Mouse (Mus musculus) cerebellum, postnatal 4 days (tissue): Measurements from ENCODE around the gene Wipf3.

Source experiments
- DNase-seq, 2 experiments: peaks; one replicate each; pipeline ENCODE4 v3.0.0; 2022; ENCODE audit warnings: low spot score in 2 of 2, mixed read lengths in 1 of 2

Wipf3 gene

DNA sequence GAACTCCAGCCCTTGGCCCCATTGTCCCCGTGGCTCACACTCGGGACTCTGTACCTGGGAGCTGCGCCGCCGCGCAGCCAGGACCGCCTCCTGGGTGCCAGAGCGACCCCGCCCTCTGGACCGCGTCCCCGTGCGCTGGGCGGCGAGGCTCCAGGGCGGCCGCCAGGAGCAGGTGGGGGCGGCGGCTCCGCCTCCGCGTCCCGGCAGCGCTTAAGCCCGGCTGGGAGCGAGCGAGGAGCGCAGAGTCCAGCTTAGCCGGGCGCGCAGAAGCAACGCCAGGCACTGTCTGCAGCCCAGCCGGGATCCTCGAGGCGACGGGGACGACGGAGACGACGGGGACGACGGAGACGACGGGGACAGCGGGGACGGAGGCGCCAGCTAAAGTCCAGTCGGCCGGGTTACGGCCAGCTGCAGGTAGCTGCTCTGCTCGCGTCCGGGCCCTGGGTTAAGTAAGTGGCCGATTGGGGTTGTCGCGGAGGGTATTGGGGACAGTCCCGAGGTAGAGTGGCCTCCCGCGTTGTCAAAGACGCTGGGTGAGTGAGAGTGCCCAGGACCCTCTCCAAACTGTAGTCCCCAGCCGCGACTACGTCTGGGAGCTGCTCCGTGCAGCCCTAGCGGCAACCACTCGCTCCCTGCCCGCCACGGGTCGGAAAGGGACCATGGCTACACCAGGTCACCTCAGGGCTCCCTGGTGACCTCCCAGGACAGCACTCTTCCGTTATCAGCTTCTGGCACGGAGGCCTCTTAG lies at the start of gene Wipf3:
Wipf3 (plus strand) TSS at position 157 of the 748 bp plus-strand sequence.
- peak in 1 of 2 experiments; percentile 37 for DNase-seq

DNA sequence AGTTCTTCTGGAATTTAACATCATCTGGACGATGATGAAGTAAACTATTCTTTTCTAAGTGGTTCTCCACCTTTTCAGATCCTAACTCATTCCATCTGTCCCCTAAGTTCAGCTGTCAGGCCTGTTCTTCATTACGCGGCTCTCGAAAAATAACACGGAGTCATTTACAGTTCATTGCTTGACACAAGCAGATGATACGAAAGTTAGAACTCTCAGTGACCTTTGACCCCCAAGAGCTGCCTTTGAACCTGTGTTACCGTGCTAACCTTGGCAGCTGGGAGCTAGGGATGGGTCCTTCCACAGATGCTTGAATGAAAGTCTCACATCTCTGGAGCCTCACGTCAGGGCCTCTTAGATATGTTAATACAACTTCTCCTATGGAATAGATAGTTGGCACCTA lies 46.8 kb upstream of the Wipf3 start:
- no peak for DNase-seq

DNA sequence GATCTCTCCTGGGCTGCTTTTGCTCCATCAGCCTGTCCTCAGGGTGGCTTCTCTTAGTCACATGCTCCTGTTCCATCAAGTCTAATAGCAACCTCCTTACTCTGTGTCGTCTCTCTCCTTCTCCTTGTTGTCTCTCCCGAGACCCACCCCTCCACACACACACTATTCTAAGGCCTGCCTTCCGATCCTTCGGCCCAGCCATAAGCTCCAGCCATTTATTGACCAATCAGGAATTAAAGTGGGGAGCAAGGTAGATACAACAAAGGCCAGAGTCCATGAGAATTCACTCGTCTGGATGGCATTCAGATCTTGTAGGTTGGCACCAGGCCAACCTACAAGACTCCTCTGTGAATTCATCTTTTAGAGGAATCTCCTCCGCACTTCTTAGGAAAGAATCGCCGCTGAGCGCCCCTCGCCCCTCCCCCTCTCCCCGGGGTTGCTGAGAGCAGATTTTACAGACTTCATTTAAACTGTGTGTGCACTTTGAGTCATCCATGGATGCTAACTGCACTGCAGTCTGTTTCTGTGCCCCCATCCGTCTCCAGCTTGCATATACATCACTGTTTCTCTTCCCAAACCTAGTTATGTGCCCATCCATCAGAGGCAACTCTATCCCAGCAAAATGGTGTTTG lies 45.4 kb upstream of the Wipf3 start:
- no peak for DNase-seq

DNA sequence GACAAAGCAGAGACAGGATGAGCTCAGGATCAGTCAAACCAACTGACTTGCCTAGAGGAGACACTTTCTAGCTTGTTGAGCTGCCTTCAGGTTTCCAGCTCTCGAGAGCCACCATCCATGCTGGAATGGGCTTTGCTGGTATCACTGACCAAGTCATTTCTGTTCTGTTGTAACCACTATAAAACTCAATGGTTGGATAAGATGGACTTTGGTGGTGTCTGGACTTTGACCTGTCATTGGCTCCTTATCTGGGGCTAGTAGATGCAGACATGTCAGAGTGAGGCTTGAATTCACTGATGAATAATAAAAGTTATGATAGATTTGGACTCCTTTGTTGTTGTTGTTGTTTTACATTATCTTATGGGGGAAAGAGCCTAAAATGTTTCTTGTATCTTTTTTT lies 44.6 kb upstream of the Wipf3 start:
- no peak for DNase-seq

DNA sequence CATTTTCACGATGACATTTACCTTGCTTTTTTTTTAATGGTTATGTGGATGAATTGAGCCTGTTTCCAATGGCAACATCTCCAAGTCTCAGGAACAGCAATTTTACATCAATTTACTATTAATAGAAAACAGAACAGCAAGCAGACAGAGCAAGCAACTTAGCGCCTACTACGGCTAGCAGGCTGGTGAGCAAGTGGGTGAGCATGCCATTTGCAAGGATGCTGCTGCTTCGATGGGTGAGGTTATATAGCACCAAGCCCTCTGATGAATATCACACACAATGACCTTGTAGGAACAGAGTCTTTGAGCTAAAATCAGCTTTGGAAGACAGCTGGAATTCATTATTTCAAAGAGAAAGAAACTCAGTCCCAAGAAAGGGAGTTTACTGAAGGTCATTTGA lies 43.0 kb upstream of the Wipf3 start:
- no peak for DNase-seq

DNA sequence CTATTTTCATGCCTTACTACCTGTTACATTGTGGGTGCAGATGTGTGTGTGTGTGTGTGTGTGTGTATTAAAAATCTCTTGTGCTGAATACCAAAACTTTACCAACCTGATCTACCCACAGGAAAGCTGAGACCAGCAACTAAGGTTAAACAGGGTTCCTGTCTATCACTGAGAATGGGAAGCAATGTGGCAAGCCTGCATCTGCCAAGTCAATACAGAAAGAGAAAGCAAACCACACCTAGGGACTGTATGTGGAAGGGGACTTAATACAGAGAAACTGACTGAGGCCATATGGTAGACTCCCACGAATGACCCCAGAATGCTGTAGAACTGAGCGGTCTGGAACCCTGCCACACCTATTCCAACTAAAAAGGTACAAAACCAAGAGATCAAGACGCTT lies 42.4 kb upstream of the Wipf3 start:
- no peak for DNase-seq

DNA sequence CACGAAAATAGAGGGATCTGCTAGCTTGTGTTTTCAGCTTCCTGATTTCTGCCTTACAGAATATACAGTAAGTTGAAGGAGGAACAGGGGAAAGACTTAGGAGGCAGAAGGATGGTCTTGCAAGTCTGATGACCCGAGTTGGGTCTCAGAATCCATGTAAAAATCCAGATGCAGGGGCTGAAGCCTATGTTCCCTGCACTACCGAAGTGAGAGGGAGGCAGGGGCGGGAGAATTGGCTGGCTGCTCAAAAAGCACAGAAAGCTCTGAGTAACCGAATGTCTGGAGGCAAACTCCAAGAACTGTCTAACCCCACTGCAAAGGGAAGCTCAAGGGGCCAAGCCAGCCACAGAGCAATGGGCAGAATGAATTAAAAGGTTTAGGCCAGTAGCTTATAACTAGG lies 41.7 kb upstream of the Wipf3 start:
- DNase-seq: no peak

DNA sequence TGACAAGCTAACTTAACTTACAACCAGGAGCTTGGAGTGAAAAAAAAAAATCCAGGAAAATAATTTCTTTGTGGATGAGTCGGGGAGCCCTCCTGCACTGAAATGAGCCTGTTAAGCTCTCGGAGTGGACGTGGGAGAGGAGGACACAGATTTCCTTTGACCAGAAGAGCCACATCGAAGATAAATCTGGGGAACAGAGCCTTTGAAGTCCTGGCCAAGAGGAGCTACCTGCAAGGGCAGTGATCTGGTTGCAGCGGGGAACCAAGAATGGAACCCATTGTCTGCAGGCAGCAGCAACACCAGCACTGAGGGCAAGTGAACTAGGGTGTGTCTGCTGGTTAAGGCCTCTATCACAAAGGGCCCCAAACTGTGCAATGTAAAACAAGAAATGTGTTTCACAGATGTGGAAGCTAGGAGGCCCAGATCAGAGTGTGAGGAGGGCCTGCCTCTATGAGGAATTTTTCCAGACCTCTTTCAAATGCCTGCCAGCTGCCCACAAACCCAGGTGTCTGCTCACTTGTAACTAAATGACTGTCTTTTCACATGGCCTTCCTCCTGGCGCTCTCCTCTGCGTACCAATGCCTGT lies 40.6 kb upstream of the Wipf3 start:
- DNase-seq: no peak

DNA sequence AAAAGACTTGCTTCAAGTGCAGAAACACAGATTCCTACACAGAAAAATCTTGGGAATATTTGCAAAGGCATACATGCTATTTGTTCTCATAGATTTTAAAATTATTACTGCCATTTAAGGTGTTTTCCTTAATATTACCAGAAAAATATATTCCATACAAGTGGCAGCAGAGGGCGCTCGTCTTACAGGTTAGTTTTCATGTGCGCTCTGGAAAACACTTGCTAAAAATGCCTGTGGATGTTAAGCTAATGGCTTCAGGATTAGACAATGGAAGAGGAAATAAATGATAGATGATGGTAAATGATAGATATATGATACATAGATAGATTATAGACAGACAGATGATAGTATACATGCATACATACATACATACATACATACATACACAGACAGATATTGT lies 37.6 kb upstream of the Wipf3 start:
- DNase-seq: peak; percentile 36 to 53

DNA sequence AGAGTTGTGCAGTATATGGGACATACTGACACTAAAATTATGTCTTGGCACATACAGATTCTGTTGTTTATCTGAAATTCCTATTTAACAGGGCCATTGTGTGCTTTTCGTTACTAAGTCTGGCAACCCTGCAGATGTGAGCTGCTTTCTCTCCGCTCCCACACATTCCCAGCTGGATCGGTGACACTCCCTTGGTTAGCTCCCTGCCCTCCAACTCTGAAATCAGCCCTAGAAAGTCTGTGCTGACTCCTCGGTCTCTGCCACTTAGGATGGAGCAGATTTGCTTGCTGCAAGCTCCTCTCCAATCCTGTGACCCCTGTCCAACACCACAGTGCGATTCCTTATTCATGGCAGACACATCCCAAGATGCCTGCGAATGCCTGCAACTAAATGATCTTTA lies 35.5 kb upstream of the Wipf3 start:
- no peak for DNase-seq

DNA sequence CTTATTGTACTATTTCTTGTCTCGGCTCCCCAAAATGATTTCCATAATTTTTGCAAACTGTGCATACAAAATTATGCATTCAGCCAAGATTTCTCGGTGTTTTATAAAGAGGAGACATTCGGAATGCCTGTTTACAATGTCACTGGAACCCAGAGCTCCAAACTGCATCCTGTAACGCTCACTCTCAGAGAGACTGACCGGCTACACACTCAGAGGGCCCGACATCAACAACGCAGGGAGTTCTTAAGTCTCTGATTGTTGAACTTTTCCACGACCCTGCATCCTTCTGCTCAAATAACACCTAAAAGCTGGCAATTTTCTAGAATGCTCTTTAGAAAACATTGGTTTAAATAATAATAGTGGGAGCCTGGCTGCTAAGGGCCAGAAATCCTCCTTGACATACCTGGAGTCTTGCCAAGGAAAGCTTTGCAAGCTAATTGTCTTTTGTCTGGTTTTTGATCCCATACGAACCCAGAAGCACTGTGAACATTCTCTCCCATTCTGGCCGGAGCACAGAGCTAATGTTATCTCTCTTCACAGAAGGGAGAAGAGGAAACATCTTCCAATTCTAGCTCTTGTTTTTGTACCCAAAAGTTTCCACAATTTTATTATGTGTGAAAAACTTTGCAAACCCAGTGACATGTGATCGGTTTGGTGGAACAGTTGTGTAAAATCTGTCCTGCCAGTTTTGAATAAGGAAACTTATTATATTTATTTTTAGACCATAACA lies 30.0 kb upstream of the Wipf3 start:
- no peak for DNase-seq

DNA sequence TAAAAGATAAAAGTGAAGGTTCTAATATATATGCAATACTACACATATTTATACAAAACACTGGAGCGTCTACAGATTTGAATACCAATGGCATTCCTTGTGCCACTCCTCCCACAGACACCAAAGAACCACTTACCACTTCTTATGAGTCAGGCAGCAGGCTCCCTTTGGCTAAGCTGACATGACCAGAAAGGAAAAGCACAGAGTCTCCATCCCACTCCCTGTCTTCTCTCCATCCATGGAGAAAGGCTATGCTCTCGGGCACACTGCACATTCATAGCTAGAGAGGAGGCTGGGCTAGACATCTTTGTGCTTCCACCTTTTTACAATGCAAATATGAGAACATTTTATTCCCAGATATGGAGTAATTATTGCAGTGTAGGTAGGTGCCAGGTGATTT lies 27.9 kb upstream of the Wipf3 start:
- no peak for DNase-seq

DNA sequence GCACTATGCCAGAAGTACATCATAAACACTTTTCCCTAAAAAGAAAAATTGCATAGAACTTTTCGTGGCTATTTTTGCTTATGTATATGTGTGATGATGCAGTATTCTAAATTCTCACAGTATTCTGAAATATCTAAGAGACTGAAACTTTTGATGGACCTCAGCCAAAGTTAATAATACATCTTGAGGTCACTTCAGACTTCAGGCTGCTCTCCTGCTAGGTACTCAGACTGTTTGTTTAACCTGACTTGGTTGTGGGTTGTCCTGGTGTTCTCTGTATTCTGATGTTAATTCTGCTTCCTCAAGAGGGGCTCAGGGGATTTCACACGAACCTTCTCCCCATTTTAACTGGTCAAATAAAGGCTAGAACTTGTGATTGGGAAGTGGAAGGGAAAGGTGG lies 24.5 kb upstream of the Wipf3 start:
- DNase-seq: no peak

DNA sequence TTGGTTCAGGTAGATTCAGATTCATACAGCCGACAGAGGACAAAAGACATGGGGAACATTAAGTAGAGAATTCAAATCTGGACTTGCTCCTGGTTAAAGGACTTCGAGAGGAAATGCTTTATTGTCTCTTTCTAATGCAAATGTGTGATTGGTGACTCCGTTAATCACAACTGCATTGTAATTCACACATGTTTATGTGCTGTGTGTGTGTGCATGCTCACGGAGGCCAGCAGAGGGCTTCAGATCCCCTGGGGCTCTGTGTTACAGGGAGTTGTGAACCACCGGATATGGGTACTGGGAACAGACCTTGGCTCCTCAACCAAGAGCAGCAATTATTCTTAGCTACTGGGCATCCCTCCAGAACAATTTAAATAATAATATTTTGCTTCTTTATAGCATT lies 23.3 kb upstream of the Wipf3 start:
- DNase-seq: no peak

DNA sequence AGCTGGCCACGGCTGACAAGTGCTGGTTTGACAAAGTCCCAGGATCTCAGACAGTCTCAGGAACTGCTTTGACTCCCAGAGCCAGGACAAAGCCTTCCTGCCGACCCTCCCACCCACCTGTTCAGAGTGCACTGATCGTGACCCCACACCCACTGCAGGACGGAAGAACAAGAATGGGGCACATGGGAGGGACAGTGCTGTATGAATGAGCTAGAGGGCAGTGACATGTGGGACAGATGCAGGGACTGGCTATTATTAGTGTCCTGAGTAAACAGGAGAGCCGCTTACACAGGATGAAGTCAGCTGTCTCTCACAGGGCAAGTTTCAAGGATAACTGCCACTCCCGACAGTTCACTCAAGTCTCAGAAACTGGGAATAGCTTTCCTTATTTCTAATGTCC lies 20.1 kb upstream of the Wipf3 start:
- no peak for DNase-seq

DNA sequence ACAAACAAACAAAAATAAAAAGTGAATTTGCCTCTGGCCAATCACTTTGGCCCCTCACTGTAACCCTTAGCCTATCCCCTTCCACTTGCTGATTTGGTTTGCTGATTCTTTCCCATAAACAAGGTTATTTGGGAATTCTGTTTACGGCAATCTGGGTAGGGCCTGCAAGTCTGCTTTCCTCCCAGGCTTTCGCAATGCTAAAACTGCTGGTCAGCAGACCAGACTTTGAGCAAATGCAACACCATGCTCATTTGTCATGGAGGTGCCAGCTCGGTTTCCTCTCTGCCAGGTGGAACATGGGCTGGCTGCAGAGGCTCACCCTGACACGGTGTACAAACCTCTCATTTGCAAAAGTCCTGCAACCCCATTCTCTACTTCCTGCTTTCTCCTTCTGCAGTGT lies 19.0 kb upstream of the Wipf3 start:
- no peak for DNase-seq

DNA sequence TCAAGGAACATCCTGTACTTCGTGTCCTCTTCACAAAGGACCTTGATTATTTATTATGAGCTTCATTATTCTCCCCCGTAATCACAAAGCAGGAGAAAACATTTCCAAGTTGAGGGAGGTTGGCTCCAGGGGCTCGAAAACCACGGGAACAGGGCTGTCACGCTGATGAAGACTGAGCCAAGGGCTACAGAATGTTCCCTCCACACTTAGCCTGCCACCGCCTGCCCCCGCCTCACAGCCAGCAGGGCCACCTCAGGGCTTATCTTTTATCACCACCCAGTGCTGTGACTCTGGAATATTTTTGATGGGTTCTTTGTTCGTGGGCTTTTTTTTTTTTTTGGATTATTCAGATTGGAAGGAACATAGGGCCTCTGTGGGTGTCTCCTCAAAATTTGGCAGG lies 17.8 kb upstream of the Wipf3 start:
- DNase-seq: no peak

DNA sequence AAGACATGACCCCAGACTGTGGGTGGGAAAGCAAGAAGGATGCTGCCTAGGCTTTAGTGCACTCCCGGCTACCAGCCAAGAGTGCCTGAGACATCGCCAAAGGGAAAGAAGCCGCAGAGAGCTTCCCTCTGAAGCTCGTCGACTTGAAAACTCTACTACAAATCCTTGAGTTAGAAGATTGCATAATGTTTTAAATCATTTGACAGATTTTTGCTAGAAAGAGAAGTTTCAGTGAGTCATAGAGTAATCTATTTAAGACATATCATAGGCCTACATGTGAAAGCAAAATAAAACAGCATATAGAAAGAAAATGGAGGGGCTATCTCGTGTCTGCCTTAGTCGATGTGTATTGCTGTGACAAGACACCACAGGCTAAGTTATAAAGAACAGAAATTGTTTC lies 16.5 kb upstream of the Wipf3 start:
- no peak for DNase-seq

DNA sequence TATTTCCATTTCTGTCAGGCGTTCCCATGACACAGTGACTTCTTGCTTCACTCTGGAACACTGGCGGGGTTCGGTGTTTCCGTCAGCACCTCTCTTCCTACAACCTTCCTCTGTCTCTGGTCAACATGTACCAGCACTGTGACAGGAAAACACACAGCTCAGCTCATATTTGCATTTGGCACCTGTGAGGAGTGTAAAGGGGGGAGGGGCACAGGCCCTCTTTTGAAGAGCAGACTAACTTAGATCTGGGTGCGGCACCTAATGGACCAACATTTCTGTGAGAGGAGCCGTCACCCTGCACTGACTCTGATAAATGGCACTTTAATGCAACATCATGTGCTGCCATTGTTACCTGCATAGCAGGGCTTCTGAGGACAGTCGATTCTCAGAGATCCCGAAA lies 4.2 kb upstream of the Wipf3 start:
- DNase-seq: no peak

DNA sequence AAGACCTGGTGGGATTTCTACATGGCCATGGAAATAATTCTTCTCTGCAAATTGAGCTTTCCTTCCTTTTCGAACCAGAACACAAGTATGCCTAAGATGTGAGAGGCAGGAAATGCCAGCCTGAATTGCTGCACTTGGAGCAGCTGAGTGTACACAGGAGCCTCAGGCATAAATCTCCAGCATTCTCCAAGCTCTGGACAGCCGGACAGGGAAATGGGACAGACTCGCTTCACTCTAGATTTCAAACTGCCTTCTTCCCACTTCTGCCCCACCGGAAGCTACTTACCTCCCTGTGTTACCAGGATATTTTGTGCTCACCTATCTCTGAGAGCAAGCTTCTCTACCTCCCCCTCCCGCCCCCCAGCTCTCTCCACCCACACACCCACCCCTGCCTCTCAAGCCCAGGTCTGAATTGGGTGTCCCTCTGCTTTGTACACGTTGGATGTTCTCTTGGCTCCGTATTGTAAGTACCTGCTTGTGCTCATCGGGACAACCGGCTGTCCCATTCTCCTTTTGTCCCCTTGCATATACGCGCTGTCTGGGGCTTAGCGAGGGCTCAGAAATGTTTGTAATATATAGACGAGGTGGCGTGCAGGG lies 455 bp upstream of the Wipf3 start:
- no peak for DNase-seq

DNA sequence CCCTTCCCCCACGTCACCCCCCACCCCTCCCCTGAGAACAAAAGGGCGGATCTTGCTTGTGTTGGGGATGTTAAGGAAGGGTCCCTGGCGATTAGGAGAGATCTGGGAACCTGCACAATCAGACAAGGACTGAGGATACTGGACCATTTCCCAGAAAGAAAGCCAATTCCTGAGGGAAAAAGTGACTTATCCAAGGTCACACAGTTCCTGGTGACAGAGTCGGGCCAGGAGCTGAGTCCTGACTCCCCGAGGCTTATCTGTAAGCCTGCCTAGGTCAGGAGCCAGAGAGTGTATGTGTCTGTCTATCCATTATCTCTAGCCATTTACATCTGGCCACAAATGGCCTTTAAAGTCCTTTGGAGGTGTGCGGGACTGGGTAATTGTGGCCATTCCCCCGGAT lies 818 bp downstream of the Wipf3 start:
- DNase-seq: no peak

DNA sequence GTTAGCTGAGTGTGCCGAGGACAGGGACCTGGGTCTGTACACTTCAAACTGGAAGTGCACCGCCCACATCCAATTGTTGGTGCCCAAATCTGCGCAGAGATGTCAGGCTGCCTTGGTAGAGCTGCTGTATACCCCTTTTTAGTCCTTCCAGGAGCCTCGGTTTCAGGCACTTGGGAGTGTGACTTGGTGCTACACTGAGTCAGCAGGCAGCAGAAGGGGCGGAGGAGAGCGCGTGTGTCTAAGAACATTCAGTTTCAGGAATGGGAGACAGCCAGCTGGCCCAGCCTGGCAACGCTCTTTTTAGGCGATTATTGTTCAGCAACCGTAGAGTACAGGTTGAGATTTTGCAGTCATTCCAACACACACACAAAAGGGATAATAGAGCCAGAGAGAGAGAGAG lies 2.4 kb downstream of the Wipf3 start:
- DNase-seq: no peak
